Mouse (Mus musculus) ovary, postnatal 36 days (tissue): ENCODE data around the gene Tasp1.
A peak's percentile ranks its signal among the peaks of the same experiment; 100 is the strongest.
"Not testable (repeated sequence)": the region's sequence is repeated elsewhere in the genome, so short reads cannot be mapped to it uniquely, and the experiment has no call there.

Source experiments
- DNase-seq: peaks from one replicate; pipeline ENCODE4 v3.0.0; 2022; ENCODE audit warnings: low spot score, mixed read lengths

Gene Tasp1

GRCm38 (mm10) chr2:140066353-140067314 lies at the start of gene Tasp1:
TSS of gene Tasp1 (minus strand) at chr2:140066805.
- peak; percentile 89 for DNase-seq

- DNase-seq, result no peak
Observed at GRCm38 (mm10) chr2:140113851-140114250, 47.2 kb upstream of the Tasp1 start.

GRCm38 (mm10) chr2:140108945-140109344 lies 42.3 kb upstream of the Tasp1 start:
- DNase-seq, result no peak

GRCm38 (mm10) chr2:140107641-140108040 lies 41.0 kb upstream of the Tasp1 start:
- DNase-seq, result no peak

GRCm38 (mm10) chr2:140104951-140105350 lies 38.3 kb upstream of the Tasp1 start:
- DNase-seq, result no peak

- no peak for DNase-seq
Observed at GRCm38 (mm10) chr2:140100551-140101474, 34.2 kb upstream of the Tasp1 start.

GRCm38 (mm10) chr2:140099971-140100370 lies 33.4 kb upstream of the Tasp1 start:
- DNase-seq, result no peak

GRCm38 (mm10) chr2:140097131-140097591 lies 30.6 kb upstream of the Tasp1 start:
- DNase-seq, result no peak

GRCm38 (mm10) chr2:140096034-140096433 lies 29.4 kb upstream of the Tasp1 start:
- no peak for DNase-seq

GRCm38 (mm10) chr2:140093433-140093832 lies 26.8 kb upstream of the Tasp1 start:
- DNase-seq, result no peak

GRCm38 (mm10) chr2:140084245-140084644 lies 17.6 kb upstream of the Tasp1 start:
- no peak for DNase-seq

- no peak for DNase-seq
Observed at GRCm38 (mm10) chr2:140080747-140081577, 14.4 kb upstream of the Tasp1 start.

GRCm38 (mm10) chr2:140079284-140079683 lies 12.7 kb upstream of the Tasp1 start:
- not testable (repeated sequence) for DNase-seq

GRCm38 (mm10) chr2:140078600-140079280 lies 12.1 kb upstream of the Tasp1 start:
- DNase-seq, result no peak

- no peak for DNase-seq
Observed at GRCm38 (mm10) chr2:140077476-140077875, 10.9 kb upstream of the Tasp1 start.

GRCm38 (mm10) chr2:140075150-140075549 lies 8.5 kb upstream of the Tasp1 start:
- no peak for DNase-seq

GRCm38 (mm10) chr2:140067516-140067915 lies 911 bp upstream of the Tasp1 start:
- no peak for DNase-seq

GRCm38 (mm10) chr2:140065676-140066075 lies 929 bp downstream of the Tasp1 start:
- DNase-seq, result no peak

GRCm38 (mm10) chr2:140061481-140061880 lies 5.1 kb downstream of the Tasp1 start:
- DNase-seq, result no peak

GRCm38 (mm10) chr2:140060092-140060867 lies 6.3 kb downstream of the Tasp1 start:
- DNase-seq, result no peak
